Mouse (Mus musculus) lung, embryonic 14.5 days (tissue): Measurements from ENCODE around the gene Pfpl. TPM values are rescaled to one million over a fixed set of nuclear protein-coding genes. Genes with fewer than 3 reads are reported as not detected.
A peak's percentile ranks its signal among the peaks of the same experiment; 100 is the strongest.

Experiments used
- ATAC-seq: fragments of 200-750 bp; cut with Nextera tagmentation; 2 replicates; pipeline ENCODE4 v1.8.0; 2017; ENCODE audit warnings: mild to moderate bottlenecking, moderate TSS enrichment, moderate library complexity; ENCODE audit not compliant: insufficient read depth
- DNase-seq: peaks from one replicate; pipeline ENCODE4 v3.0.0-alpha.2; 2015
- H3K27ac ChIP-seq: fragments of 300-500 bp; sonication (generic); 2 replicates; pipeline ENCODE4 v1.5.1; 2014; ENCODE audit warnings: low read depth, mild to moderate bottlenecking, moderate library complexity
- H3K27me3 ChIP-seq: fragments of 300-500 bp; sonication (generic); 2 replicates; pipeline ENCODE4 v1.6.1; 2014; ENCODE audit warnings: low read length, control low read depth; ENCODE audit not compliant: insufficient read depth
- H3K36me3 ChIP-seq: fragments of 300-500 bp; sonication (generic); 2 replicates; pipeline ENCODE4 v1.6.1; 2014; ENCODE audit warnings: control low read depth; ENCODE audit not compliant: insufficient read depth
- H3K4me1 ChIP-seq: fragments of 300-500 bp; sonication (generic); 2 replicates; pipeline ENCODE4 v1.6.1; 2014; ENCODE audit warnings: antibody characterized with exemption, control low read depth; ENCODE audit not compliant: insufficient read depth
- H3K4me2 ChIP-seq: fragments of 300-500 bp; sonication (generic); 2 replicates; pipeline ENCODE4 v1.6.1; 2014; ENCODE audit warnings: mild to moderate bottlenecking
- H3K4me3 ChIP-seq: fragments of 300-500 bp; sonication (generic); 2 replicates; pipeline ENCODE4 v1.5.1; 2014; ENCODE audit warnings: low read depth, low read length
- H3K9ac ChIP-seq: fragments of 300-500 bp; sonication (generic); 2 replicates; pipeline ENCODE4 v1.6.1; 2014
- H3K9me3 ChIP-seq: fragments of 300-500 bp; sonication (generic); 2 replicates; pipeline ENCODE4 v1.6.1; 2016; ENCODE audit warnings: low read depth, low read length, control low read depth
- CTCF ChIP-seq: IDR thresholded peaks from 2 replicates; pipeline ENCODE4 v1.5.1; 2016; ENCODE audit warnings: antibody characterized with exemption, low read depth
- WGBS: fragments of 180-500 bp; shearing (Covaris S2); extraction: QIAGEN DNeasy Blood & Tissue Kit; methylation state at CpG from one replicate; pipeline ENCODE4 v1.1.7; 2014; 5-methylcytosine and 5-hydroxymethylcytosine counted together
- polyA plus RNA-seq: library from polyadenylated mRNA; unstranded; fragments of >200 nt; fragmentation: Nextera tagmentation; extraction: Ambion mirVana; gene quantifications from 2 replicates; pipeline ENCODE4 v1.2.1, GENCODE M21; 2014

Pfpl gene
- polyA plus RNA-seq, 1 experiment from 2014 or later, result not detected

DNA sequence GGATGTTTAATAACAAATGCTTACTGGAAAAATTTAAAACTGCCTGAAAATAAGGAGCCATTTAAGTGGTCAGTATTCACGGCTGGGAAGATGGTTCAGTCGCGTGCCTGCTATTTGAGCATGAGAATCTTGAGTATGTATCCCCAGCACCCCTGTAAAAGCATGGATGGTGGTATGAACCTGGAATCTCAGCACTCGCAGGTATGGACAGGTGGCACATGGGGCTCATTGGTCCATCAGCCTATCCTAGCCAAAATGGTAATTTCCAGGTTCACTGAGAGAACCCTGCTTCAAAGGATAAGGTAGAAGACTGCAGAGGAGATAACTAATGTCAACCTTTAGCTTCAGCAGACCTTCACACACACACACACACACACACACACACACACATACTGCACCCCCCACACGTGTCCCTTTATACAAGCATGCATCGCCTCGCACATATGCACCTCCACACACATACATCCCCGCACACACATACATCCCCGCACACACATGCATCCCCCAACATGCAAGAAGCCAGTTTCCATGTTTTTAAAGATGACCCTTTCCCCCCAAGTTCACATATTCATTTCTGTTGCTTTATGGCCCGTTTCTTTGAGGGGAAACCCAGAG lies 37.9 kb downstream of the Pfpl start:
- DNase-seq, result no peak
- no peak for TF ChIP-seq CTCF

GRCm38 (mm10) chr19:12466204-12466603 lies 38.5 kb downstream of the Pfpl start:
- no peak overlapping the region for H3K4me3 ChIP-seq
- peak; percentile 93 for TF ChIP-seq CTCF
- no peaks in the 10 kb centered on the region for H3K9me3 ChIP-seq
- ATAC-seq, result 0 out of 2 replicates have a peak, but pooled peaks have one; percentile 21
- DNase-seq, result peak; percentile 81
- H3K27ac ChIP-seq, result no peak overlapping the region
- H3K27me3 ChIP-seq, result no peaks in the 10 kb centered on the region
- H3K4me1 ChIP-seq, result no peaks in the 10 kb centered on the region
- H3K4me2 ChIP-seq, result no peak overlapping the region
- H3K9ac ChIP-seq, result no peak overlapping the region
- 31% methylated on average over 7 of the region's 7 CpGs for WGBS
- H3K36me3 ChIP-seq, result peaks cover 17% of the 10 kb centered on the region

More for the DNA sequence above, 37.9 kb downstream of the Pfpl start:
- H3K4me2 ChIP-seq, result no peak overlapping the region
- no peaks in the 10 kb centered on the region for H3K4me1 ChIP-seq
- H3K36me3 ChIP-seq, result peaks cover 14% of the 10 kb centered on the region
- 89% methylated on average over 10 of the region's 10 CpGs for WGBS
- ATAC-seq, result no peak
- H3K27ac ChIP-seq, result no peak overlapping the region
- no peaks in the 10 kb centered on the region for H3K27me3 ChIP-seq
- no peaks in the 10 kb centered on the region for H3K9me3 ChIP-seq
- H3K9ac ChIP-seq, result no peak overlapping the region
- no peak overlapping the region for H3K4me3 ChIP-seq

DNA sequence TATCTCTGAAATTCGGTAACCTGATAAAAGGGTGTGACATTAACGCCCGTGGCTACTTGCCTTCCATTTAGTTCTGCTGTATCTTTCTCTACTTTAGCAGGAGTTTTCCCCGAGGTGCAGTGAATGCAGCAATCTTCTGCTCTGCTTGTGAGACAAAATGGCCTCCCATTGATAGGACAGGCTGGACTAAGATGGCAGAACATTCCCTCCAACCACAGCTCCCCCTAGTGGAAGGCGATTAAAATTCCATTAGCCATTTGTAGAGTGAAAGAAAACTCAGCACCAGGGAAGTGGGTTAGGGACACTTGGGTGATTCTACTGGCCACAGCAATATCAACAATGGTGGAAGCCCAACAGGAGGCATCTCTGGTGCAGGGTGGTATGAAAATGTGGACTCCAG lies 39.7 kb downstream of the Pfpl start:
- ATAC-seq, result no peak
- H3K27ac ChIP-seq, result no peak overlapping the region
- peak; percentile 66 for TF ChIP-seq CTCF

GRCm38 (mm10) chr19:12471866-12472265 lies 44.2 kb downstream of the Pfpl start:
- ATAC-seq (no peak), DNase-seq (peak; percentile 57)
- Histone ChIP-seq H3K27me3 (no peaks in the 10 kb centered on the region), H3K4me1 (peaks cover 17% of the 10 kb centered on the region), H3K9me3 (no peaks in the 10 kb centered on the region), H3K4me2 (no peak overlapping the region), H3K9ac (no peak overlapping the region), H3K4me3 (no peak overlapping the region), H3K27ac (peak overlapping the region; percentile 63), H3K36me3 (peaks cover 17% of the 10 kb centered on the region)
- TF ChIP-seq CTCF, result no peak
- 19% methylated on average over 3 of the region's 3 CpGs for WGBS

More for the DNA sequence above, 39.7 kb downstream of the Pfpl start:
- Histone ChIP-seq H3K36me3 (peaks cover 17% of the 10 kb centered on the region), H3K9me3 (no peaks in the 10 kb centered on the region), H3K4me3 (no peak overlapping the region), H3K9ac (no peak overlapping the region), H3K4me1 (peaks cover 10% of the 10 kb centered on the region; the same call in 1 of the 2 replicates), H3K27me3 (no peaks in the 10 kb centered on the region), H3K4me2 (no peak overlapping the region)
- DNase-seq, result peak; percentile 57
- 80% methylated on average over 5 of the region's 5 CpGs for WGBS

GRCm38 (mm10) chr19:12472381-12472976 lies 44.8 kb downstream of the Pfpl start:
- Histone ChIP-seq H3K9me3 (no peaks in the 10 kb centered on the region), H3K36me3 (peaks cover 17% of the 10 kb centered on the region), H3K4me3 (no peak overlapping the region), H3K4me1 (peaks cover 17% of the 10 kb centered on the region), H3K4me2 (no peak overlapping the region), H3K27me3 (no peaks in the 10 kb centered on the region), H3K27ac (peak overlapping the region; percentile 63; the same call in 1 of the 2 replicates), H3K9ac (no peak overlapping the region)
- DNase-seq (no peak), ATAC-seq (no peak)
- TF ChIP-seq CTCF, result no peak
- WGBS, result 59% methylated on average over 5 of the region's 5 CpGs

- Histone ChIP-seq H3K4me3 (no peak overlapping the region), H3K27ac (peak overlapping the region; percentile 63; the same call in 1 of the 2 replicates), H3K27me3 (no peaks in the 10 kb centered on the region), H3K9me3 (no peaks in the 10 kb centered on the region), H3K4me1 (peaks cover 17% of the 10 kb centered on the region), H3K36me3 (peaks cover 23% of the 10 kb centered on the region), H3K9ac (no peak overlapping the region), H3K4me2 (no peak overlapping the region)
- DNase-seq, result peak; percentile 63
- TF ChIP-seq CTCF, result no peak
- peak; percentile 64 for ATAC-seq
- 70% methylated on average over 4 of the region's 4 CpGs for WGBS
Measured at GRCm38 (mm10) chr19:12473201-12473641, 45.5 kb downstream of the Pfpl start.

DNA sequence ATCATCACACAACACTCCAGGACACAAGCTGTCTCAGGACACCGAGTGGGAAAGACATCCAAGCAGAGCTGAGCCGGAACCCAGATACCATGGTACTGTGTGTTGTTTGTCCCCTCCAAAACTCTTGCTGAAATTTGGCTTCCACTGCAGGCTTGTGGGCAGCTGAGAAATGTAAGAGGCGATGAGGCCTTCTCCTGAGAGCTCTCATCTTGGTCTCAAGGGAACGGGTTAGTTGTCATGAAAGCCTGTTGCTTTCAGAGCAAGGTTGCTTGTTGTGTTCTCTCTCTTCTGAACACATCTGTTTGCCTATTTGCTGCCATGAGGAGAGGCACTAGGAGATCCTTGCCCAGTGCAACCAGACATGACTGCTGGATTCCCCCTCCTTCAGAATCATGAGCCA lies 46.2 kb downstream of the Pfpl start:
- DNase-seq (peak; percentile 13), ATAC-seq (no peak)
- no peak overlapping the region for H3K4me2 ChIP-seq
- H3K27ac ChIP-seq, result no peak overlapping the region; the same call in 1 of the 2 replicates
- TF ChIP-seq CTCF, result no peak
- peaks cover 23% of the 10 kb centered on the region; the same call in 1 of the 2 replicates for H3K36me3 ChIP-seq
- peaks cover 17% of the 10 kb centered on the region for H3K4me1 ChIP-seq
- H3K9me3 ChIP-seq, result no peaks in the 10 kb centered on the region
- no peaks in the 10 kb centered on the region for H3K27me3 ChIP-seq
- no peak overlapping the region for H3K4me3 ChIP-seq
- 71% methylated on average over 4 of the region's 4 CpGs for WGBS
- no peak overlapping the region for H3K9ac ChIP-seq
